Mouse (Mus musculus): ENCODE results near the gene Khdc4.

The Khdc4 gene

GRCm38 (mm10) chr3:88684980-88685941 lies at the start of gene Khdc4:
TSS of gene Khdc4 (plus strand) at chr3:88685803.
- peak; percentile 95 to 97 for DNase-seq (ENCODE audit: low spot score in 2 of 2)

- no peak for DNase-seq (ENCODE audit: low spot score in 2 of 2)
Observed at GRCm38 (mm10) chr3:88636555-88636986, 49.0 kb upstream of the Khdc4 start.

- no peak for DNase-seq (ENCODE audit: low spot score in 2 of 2)
Observed at GRCm38 (mm10) chr3:88637134-88637533, 48.5 kb upstream of the Khdc4 start.

GRCm38 (mm10) chr3:88639239-88639638 lies 46.4 kb upstream of the Khdc4 start:
- DNase-seq (ENCODE audit: low spot score in 2 of 2), result no peak

- no peak for DNase-seq (ENCODE audit: low spot score in 2 of 2)
Observed at GRCm38 (mm10) chr3:88640676-88641075, 44.9 kb upstream of the Khdc4 start.

GRCm38 (mm10) chr3:88643078-88643477 lies 42.5 kb upstream of the Khdc4 start:
- DNase-seq (ENCODE audit: low spot score in 2 of 2), result no peak

- no peak for DNase-seq (ENCODE audit: low spot score in 2 of 2)
Observed at GRCm38 (mm10) chr3:88645937-88646336, 39.7 kb upstream of the Khdc4 start.

- DNase-seq (ENCODE audit: low spot score in 2 of 2), result no peak
Observed at GRCm38 (mm10) chr3:88646426-88646995, 39.1 kb upstream of the Khdc4 start.

- DNase-seq (ENCODE audit: low spot score in 2 of 2), result no peak
Observed at GRCm38 (mm10) chr3:88647076-88647475, 38.5 kb upstream of the Khdc4 start.

GRCm38 (mm10) chr3:88647779-88648413 lies 37.7 kb upstream of the Khdc4 start:
- DNase-seq (ENCODE audit: low spot score in 2 of 2), result no peak

GRCm38 (mm10) chr3:88648452-88649168 lies 37.0 kb upstream of the Khdc4 start:
- no peak for DNase-seq (ENCODE audit: low spot score in 2 of 2)

GRCm38 (mm10) chr3:88649186-88649585 lies 36.4 kb upstream of the Khdc4 start:
- no peak for DNase-seq (ENCODE audit: low spot score in 2 of 2)

GRCm38 (mm10) chr3:88649967-88650366 lies 35.6 kb upstream of the Khdc4 start:
- DNase-seq (ENCODE audit: low spot score in 2 of 2), result no peak

GRCm38 (mm10) chr3:88650713-88651504 lies 34.7 kb upstream of the Khdc4 start:
- DNase-seq (ENCODE audit: low spot score in 2 of 2), result no peak

- DNase-seq (ENCODE audit: low spot score in 2 of 2), result no peak
Observed at GRCm38 (mm10) chr3:88651669-88652618, 33.7 kb upstream of the Khdc4 start.

GRCm38 (mm10) chr3:88652846-88653515 lies 32.6 kb upstream of the Khdc4 start, which contains the start of gene Rxfp4:
TSS of gene Rxfp4 (minus strand) at chr3:88653142.
- DNase-seq (ENCODE audit: low spot score in 2 of 2), result no peak

GRCm38 (mm10) chr3:88653516-88654370 lies 31.9 kb upstream of the Khdc4 start:
- no peak for DNase-seq (ENCODE audit: low spot score in 2 of 2)

- DNase-seq (ENCODE audit: low spot score in 2 of 2), result no peak
Observed at GRCm38 (mm10) chr3:88654621-88655020, 31.0 kb upstream of the Khdc4 start.
